Mouse (Mus musculus) heart, postnatal 0 days (tissue): Measurements from ENCODE around the gene Rasgef1a.

Experiments used
- CTCF ChIP-seq: IDR thresholded peaks from 2 replicates; pipeline ENCODE4 v1.5.1; 2016; ENCODE audit warnings: antibody characterized with exemption, control low read depth, low read depth
- EP300 ChIP-seq: IDR thresholded peaks from 2 replicates; pipeline ENCODE4 v1.6.1; 2016; ENCODE audit warnings: antibody characterized with exemption, low read depth

DNA sequence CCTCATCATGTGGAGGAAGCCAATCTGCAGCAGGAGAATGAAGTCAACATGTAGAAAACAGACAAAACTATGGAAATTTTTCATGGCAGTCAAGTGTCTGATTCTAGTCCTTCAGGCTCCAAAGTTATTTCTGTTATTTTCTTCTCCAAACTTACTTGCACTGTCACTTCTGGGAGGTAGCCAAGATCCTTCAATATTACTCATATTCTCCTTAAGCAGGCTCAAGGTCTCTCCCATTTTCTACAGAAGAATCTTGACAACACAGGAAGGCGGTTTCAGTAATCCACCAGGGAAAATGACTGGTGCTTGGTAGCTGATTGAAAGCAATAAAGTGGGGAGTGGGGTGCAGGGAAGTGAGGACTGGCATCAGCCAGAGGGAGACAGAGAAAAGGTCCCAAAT, 111.5 kb downstream of the Rasgef1a start:
- TF ChIP-seq CTCF (no peak), EP300 (no peak)
